Mouse (Mus musculus) limb, embryonic 10.5 days (tissue): ENCODE data around the gene Dpf1. TPM values are rescaled to one million over a fixed set of nuclear protein-coding genes. Genes with fewer than 3 reads are reported as not detected.
A peak's percentile ranks its signal among the peaks of the same experiment; 100 is the strongest.

Experiments
- DNase-seq: peaks from one replicate; pipeline ENCODE4 v3.0.0-alpha.2; 2017; ENCODE audit warnings: low spot score
- H3K27ac ChIP-seq: fragments of 300-500 bp; sonication (generic); 2 replicates; pipeline ENCODE4 v1.5.1; 2016; ENCODE audit warnings: mild to moderate bottlenecking
- H3K27me3 ChIP-seq: fragments of 300-500 bp; sonication (generic); 2 replicates; pipeline ENCODE4 v1.6.1; 2016; ENCODE audit warnings: low read depth, mild to moderate bottlenecking; ENCODE audit not compliant: poor library complexity, severe bottlenecking
- H3K36me3 ChIP-seq: fragments of 300-500 bp; sonication (generic); 2 replicates; pipeline ENCODE4 v1.6.1; 2016; ENCODE audit warnings: mild to moderate bottlenecking, moderate library complexity
- H3K4me1 ChIP-seq: fragments of 300-500 bp; sonication (generic); 2 replicates; pipeline ENCODE4 v1.6.1; 2016
- H3K4me3 ChIP-seq: fragments of 300-500 bp; sonication (generic); 2 replicates; pipeline ENCODE4 v1.5.1; 2016; ENCODE audit warnings: mild to moderate bottlenecking, moderate library complexity
- H3K9me3 ChIP-seq: fragments of 300-500 bp; sonication (generic); replicated peaks from 2 replicates; pipeline ENCODE4 v1.6.1; 2016; ENCODE audit warnings: mild to moderate bottlenecking
- WGBS: fragments of 180-500 bp; shearing (Covaris S2); methylation state at CpG from one replicate; pipeline ENCODE4 v1.1.7; 2016; 5-methylcytosine and 5-hydroxymethylcytosine counted together
- polyA plus RNA-seq: library from polyadenylated mRNA; unstranded; fragments of >200 nt; fragmentation: Nextera tagmentation; extraction: Ambion mirVana; gene quantifications from 2 replicates; pipeline ENCODE4 v1.2.1, GENCODE M21; 2016

Dpf1 gene
- polyA plus RNA-seq, 1 experiment from 2014 or later = 32.9 TPM

DNA sequence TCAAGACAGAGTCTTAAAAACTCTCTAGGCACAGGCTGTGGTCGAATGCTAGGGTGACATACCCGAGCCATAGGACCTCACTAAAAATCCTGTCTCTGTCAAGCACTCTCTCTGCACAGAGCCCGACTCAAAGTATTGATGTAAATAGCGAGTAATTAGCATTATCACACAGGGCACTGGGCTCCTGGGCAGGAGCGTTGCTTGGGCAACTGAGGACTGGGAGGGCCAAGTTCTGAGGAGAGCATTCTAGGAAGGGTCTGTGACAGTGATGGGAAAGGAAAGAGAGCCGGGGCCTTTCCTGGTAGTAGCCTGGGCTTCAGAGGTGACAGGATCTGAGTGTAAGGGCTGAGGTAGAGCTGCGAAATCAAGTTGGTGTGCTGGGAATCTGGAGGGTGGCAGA, 2.4 kb downstream of the Dpf1 start:
- H3K27me3 ChIP-seq = peaks cover 28% of the 10 kb centered on the region
- H3K4me1 ChIP-seq = peaks cover 60% of the 10 kb centered on the region
- H3K9me3 ChIP-seq = no peaks in the 10 kb centered on the region
- 29% methylated on average over 7 of the region's 7 CpGs for WGBS
- H3K36me3 ChIP-seq = peaks cover 6% of the 10 kb centered on the region
- H3K4me3 ChIP-seq = peak overlapping the region; percentile 76; the same call in 1 of the 2 replicates
- 0 out of 2 replicates have a peak overlapping the region, but pooled peaks have one; percentile 34 for H3K27ac ChIP-seq
- DNase-seq = no peak

DNA sequence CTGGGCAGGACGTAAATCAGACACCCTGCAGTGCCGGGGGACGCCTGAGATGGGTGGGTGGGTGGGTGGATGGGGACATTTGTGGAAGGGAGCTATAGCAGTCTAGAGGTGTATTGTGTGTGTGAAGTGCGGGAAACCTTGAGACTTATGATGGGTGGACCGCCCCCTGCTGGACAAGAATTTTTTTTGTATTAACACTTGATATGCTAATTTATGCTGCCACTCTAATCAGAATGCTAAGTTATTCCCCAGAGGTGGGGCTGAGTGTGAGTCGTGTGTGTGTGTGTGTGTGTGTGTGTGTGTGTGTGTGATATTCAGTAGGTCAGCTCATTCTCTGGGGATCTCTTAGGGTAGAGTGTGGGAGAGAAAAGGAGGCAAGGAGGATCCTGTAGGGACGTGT, 2.9 kb downstream of the Dpf1 start:
- DNase-seq = peak; percentile 60
- H3K4me3 ChIP-seq = 0 out of 2 replicates have a peak overlapping the region, but pooled peaks have one; percentile 10
- H3K27me3 ChIP-seq = peaks cover 28% of the 10 kb centered on the region
- no peak overlapping the region for H3K27ac ChIP-seq
- peaks cover 11% of the 10 kb centered on the region for H3K36me3 ChIP-seq
- WGBS = 22% methylated on average over 7 of the region's 7 CpGs
- no peaks in the 10 kb centered on the region for H3K9me3 ChIP-seq
- H3K4me1 ChIP-seq = peaks cover 60% of the 10 kb centered on the region

DNA sequence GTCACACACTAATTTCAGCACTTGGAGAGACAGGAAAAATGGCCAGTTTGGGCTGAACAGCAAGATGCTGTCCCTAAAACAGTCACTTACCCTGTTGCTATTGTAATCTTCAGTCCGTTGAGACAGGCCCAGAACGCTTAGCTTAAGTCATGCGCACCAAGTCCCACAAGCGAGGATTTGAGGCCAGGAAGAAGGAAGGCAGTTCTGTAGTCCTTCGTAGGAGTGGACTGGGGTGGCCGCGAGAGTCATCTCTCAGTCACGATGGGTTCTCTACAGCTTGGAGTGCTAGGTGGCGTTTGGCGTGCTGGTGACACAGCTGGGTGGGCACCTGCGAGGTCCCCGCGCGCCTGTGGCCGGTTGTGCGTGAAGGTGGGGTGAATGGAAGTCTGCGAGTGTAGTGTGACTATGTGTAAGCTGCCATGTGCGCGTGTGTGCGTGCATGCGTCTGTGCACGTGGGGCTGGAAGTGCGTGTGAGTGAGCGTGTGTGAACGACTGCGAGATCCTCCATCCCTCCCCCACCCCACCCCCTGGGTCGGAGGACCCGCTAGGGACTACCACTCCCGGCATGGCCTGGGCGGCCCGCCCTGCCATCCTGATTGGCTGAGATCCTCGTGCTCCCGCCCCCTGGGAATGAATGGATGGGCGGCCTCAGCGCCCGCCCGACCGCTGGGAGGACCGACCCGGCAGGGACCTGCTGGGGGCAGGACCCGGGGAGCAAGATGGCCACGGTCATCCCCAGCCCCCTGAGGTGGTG, 3.8 kb downstream of the Dpf1 start:
- H3K4me3 ChIP-seq = peak overlapping the region; percentile 80
- no peaks in the 10 kb centered on the region for H3K9me3 ChIP-seq
- H3K27ac ChIP-seq = peak overlapping the region; percentile 83
- peaks cover 20% of the 10 kb centered on the region for H3K36me3 ChIP-seq
- DNase-seq = peak; percentile 92
- H3K4me1 ChIP-seq = peaks cover 61% of the 10 kb centered on the region
- 1% methylated on average over 42 of the region's 42 CpGs for WGBS
- peaks cover 28% of the 10 kb centered on the region for H3K27me3 ChIP-seq

DNA sequence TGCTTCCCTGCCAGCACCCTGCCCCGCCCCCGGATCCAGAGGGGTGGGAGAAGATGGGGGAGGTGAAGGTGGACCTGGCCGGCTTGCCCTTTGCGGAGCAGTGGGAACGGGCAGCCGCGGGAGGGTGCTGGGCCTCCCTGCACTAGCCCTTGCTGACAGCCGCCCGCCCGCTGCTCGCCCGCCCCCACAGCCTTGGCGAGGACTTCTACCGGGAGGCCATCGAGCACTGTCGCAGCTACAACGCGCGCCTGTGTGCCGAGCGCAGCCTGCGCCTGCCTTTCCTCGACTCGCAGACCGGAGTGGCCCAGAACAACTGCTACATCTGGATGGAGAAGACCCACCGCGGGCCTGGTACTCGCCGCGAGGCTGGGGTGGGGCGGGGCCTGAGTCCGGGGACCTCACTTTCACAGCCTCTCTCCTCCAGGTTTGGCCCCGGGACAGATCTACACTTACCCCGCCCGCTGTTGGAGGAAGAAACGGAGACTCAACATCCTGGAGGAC, 5.5 kb downstream of the Dpf1 start:
- Histone ChIP-seq H3K4me3 (peak overlapping the region; percentile 80), H3K4me1 (peaks cover 71% of the 10 kb centered on the region), H3K27ac (peak overlapping the region; percentile 81), H3K36me3 (peaks cover 30% of the 10 kb centered on the region), H3K27me3 (peaks cover 28% of the 10 kb centered on the region), H3K9me3 (no peaks in the 10 kb centered on the region)
- peak; percentile 69 for DNase-seq
- 1% methylated on average over 36 of the region's 36 CpGs for WGBS

DNA sequence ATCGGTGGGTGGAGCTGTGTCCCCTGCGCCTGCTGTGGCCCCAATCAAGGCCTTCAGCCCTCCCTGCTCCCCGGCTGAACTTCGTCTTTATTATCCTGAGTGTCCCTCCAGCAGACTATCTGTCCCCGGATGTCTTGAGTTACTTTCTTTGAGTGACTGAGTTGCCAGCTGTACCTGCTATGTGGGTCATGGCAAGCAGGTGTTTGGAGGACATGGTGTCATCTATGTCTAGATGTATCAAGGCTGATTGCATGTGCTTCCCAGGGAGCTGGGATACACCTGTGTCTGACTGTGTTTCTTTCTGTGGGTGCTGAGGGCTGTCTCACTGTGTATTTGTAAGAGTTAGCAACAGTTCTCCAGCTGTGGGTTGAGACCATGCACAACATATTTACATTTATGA, 6.0 kb downstream of the Dpf1 start:
- Histone ChIP-seq H3K4me3 (peak overlapping the region; percentile 80), H3K36me3 (peaks cover 35% of the 10 kb centered on the region), H3K4me1 (peaks cover 71% of the 10 kb centered on the region), H3K9me3 (no peaks in the 10 kb centered on the region), H3K27ac (peak overlapping the region; percentile 81), H3K27me3 (peaks cover 27% of the 10 kb centered on the region)
- 9% methylated on average over 5 of the region's 5 CpGs for WGBS
- DNase-seq = no peak

DNA sequence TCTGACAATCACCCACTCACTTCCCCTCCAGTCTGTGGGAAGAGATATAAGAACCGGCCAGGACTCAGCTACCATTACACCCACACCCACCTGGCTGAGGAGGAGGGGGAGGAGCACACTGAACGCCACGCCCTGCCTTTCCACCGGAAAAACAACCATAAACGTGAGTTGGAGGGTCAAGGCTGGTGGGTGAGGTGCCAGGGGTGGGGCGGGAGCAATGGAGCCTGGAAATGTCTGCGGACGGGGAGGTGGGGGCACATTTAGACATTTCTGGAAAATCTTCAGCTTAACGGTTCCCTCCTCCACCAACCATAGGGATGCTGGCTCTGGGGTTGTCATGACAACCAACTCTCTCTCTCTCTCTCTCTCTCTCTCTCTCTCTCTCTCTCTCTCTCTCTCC, 9.3 kb downstream of the Dpf1 start:
- H3K4me3 ChIP-seq = peak overlapping the region; percentile 20; the same call in 1 of the 2 replicates
- 29% methylated on average over 9 of the region's 9 CpGs for WGBS
- H3K36me3 ChIP-seq = peaks cover 52% of the 10 kb centered on the region
- peak overlapping the region; percentile 66 for H3K27ac ChIP-seq
- H3K4me1 ChIP-seq = peaks cover 75% of the 10 kb centered on the region
- H3K9me3 ChIP-seq = no peaks in the 10 kb centered on the region
- DNase-seq = peak; percentile 40
- H3K27me3 ChIP-seq = 0 out of 2 replicates have a peak, but pooled peaks cover 9% of the 10 kb centered on the region

GRCm38 (mm10) chr7:29313572-29314261, 10.0 kb downstream of the Dpf1 start:
- WGBS = 50% methylated on average over 9 of the region's 9 CpGs

GRCm38 (mm10) chr7:29314844-29315628, 11.3 kb downstream of the Dpf1 start:
- 86% methylated on average over 13 of the region's 13 CpGs for WGBS
- Histone ChIP-seq H3K4me3 (no peak overlapping the region), H3K9me3 (no peaks in the 10 kb centered on the region), H3K27me3 (0 out of 2 replicates have a peak, but pooled peaks cover under 1% of the 10 kb centered on the region), H3K4me1 (peaks cover 76% of the 10 kb centered on the region), H3K36me3 (peaks cover 52% of the 10 kb centered on the region), H3K27ac (peak overlapping the region; percentile 95)
- DNase-seq = no peak

More at GRCm38 (mm10) chr7:29313572-29314261, 10.0 kb downstream of the Dpf1 start:
- Histone ChIP-seq H3K36me3 (peaks cover 52% of the 10 kb centered on the region), H3K27ac (peak overlapping the region; percentile 66), H3K4me3 (0 out of 2 replicates have a peak overlapping the region, but pooled peaks have one; percentile 0), H3K4me1 (peaks cover 75% of the 10 kb centered on the region), H3K27me3 (0 out of 2 replicates have a peak, but pooled peaks cover 9% of the 10 kb centered on the region), H3K9me3 (no peaks in the 10 kb centered on the region)
- no peak for DNase-seq

DNA sequence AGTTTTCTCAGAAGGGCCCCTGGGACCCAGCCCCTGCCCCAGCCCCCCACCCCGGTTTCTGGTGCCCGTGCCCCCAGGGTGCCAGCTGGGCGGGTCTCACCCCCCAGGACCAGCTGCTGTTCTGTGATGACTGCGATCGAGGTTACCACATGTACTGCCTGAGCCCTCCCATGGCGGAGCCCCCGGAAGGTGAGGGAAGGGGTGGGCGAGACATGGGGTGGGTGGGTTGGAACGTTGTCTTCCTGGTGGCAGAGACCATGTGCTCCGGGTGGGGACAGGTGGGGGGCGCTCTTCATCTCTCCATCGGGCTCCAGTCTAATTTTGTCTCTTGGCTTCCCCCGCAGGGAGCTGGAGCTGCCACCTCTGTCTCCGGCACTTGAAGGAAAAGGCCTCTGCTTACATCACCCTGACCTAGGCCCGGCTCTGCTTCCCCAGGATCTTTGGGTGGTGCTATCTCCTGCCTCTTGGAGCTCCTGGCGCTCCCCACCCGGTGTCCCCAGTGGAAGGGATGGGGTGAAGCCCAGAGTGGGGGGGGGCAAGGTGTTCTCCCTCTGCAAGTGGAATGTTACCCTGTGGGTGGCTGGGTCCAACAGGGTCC, 12.5 kb downstream of the Dpf1 start:
- peaks cover 87% of the 10 kb centered on the region for H3K4me1 ChIP-seq
- peak overlapping the region; percentile 18 for H3K4me3 ChIP-seq
- H3K36me3 ChIP-seq = peaks cover 45% of the 10 kb centered on the region
- H3K9me3 ChIP-seq = no peaks in the 10 kb centered on the region
- WGBS = 62% methylated on average over 17 of the region's 17 CpGs
- no peaks in the 10 kb centered on the region for H3K27me3 ChIP-seq
- DNase-seq = no peak
- H3K27ac ChIP-seq = peak overlapping the region; percentile 95

GRCm38 (mm10) chr7:29316976-29317375, 13.2 kb downstream of the Dpf1 start:
- Histone ChIP-seq H3K36me3 (peaks cover 39% of the 10 kb centered on the region), H3K4me1 (peaks cover 95% of the 10 kb centered on the region), H3K4me3 (peak overlapping the region; percentile 45), H3K27me3 (no peaks in the 10 kb centered on the region), H3K27ac (peak overlapping the region; percentile 95), H3K9me3 (no peaks in the 10 kb centered on the region)
- peak; percentile 80 for DNase-seq
- WGBS = 2% methylated on average over 10 of the region's 10 CpGs

GRCm38 (mm10) chr7:29317558-29317957, 13.8 kb downstream of the Dpf1 start:
- 0% methylated on average over 2 of the region's 2 CpGs for WGBS
- Histone ChIP-seq H3K27me3 (no peaks in the 10 kb centered on the region), H3K36me3 (peaks cover 35% of the 10 kb centered on the region), H3K9me3 (no peaks in the 10 kb centered on the region), H3K4me1 (peaks cover 96% of the 10 kb centered on the region), H3K27ac (peak overlapping the region; percentile 95), H3K4me3 (peak overlapping the region; percentile 45)
- peak; percentile 89 for DNase-seq
